Mouse (Mus musculus): ENCODE results near the gene Ppih. TPM values are rescaled to one million over a fixed set of nuclear protein-coding genes. Genes with fewer than 3 reads are reported as not detected.

Gene Ppih
- polyA plus RNA-seq, 1 experiment from 2014 or later = 170 TPM

DNA sequence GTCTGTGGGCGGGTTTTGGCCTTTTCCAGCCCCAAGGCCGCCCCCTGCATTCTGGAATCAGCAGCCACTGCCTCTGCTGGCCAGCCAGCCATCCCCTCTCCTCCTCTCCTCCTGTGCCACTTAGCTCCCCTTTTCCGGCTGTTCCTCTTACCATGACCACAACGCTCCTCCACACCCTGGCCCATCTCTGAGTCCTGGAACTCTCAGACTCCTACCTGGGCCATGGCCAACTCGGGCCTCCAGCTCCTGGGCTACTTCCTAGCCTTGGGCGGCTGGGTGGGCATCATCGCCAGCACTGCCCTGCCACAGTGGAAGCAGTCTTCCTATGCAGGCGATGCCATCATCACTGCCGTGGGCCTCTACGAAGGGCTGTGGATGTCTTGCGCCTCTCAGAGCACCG is 65.0 kb downstream of the Ppih start, which contains the start of gene Cldn19:
Cldn19 (plus strand) TSS at position 64 of the 400 bp plus-strand sequence.
- H3K27me3 ChIP-seq (ENCODE audit: control insufficient read depth, insufficient read depth, low read length) = no peaks in the 10 kb centered on the region
- 77% methylated on average over 12 of the region's 12 CpGs for WGBS
- no peak within 1 kb of the TSS for H3K4me3 ChIP-seq (ENCODE audit: low read depth, low read length)
- no peak within 1 kb of the TSS for H3K4me2 ChIP-seq (ENCODE audit: low read depth, severe bottlenecking)
- H3K36me3 ChIP-seq (ENCODE audit: control insufficient read depth, insufficient read depth, low read length) = no peaks in the 10 kb centered on the region
- H3K9ac ChIP-seq (ENCODE audit: low read length) = no peak within 1 kb of the TSS
- peaks cover 9% of the 10 kb centered on the region for H3K4me1 ChIP-seq (ENCODE audit: control insufficient read depth, insufficient read depth, low read length)
- H3K9me3 ChIP-seq (ENCODE audit: control insufficient read depth, low read length) = no peaks in the 10 kb centered on the region
- DNase-seq (ENCODE audit: low spot score) (no peak), ATAC-seq (ENCODE audit: insufficient number of reproducible peaks, low FRiP score, low TSS enrichment, low read depth) (no peak)
- H3K27ac ChIP-seq (replicated peaks; ENCODE audit: low read depth, low read length) = no peak within 1 kb of the TSS

DNA sequence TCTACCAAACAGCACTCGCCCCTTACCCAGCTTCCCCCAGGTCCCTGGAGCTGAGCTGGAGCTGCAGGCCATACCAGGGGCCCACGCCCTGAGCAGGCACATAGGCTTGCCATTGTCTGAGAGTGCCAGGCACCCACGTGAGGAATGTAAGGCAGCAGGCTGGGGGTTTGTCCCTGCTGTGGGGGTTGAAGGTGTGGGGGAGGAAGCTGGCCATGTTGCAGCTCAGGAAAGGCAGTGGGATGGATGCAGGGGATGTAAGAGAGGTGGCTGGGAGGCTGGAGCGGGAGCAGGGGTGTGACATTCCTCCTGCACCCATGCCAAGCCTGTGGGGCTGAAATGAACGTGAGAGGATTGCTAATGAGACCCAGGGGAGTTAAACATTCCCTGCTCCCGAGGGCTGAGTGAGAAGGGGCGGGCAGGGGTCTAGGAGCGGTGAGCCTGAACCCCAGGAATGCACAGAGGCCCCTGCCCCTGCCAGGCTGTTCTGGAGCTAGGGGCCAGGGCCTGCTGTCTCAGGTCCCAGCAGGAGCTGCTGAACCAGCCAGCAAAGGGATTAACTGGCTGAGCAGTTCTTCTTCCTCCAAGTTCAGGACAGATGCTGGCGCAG is 66.2 kb downstream of the Ppih start:
- Histone ChIP-seq H3K9ac (ENCODE audit: low read length) (no peak overlapping the region), H3K27ac (replicated peaks; ENCODE audit: low read depth, low read length) (no peak overlapping the region), H3K27me3 (ENCODE audit: control insufficient read depth, insufficient read depth, low read length) (no peaks in the 10 kb centered on the region), H3K4me1 (ENCODE audit: control insufficient read depth, insufficient read depth, low read length) (peaks cover 9% of the 10 kb centered on the region), H3K4me2 (ENCODE audit: low read depth, severe bottlenecking) (no peak overlapping the region), H3K4me3 (ENCODE audit: low read depth, low read length) (no peak overlapping the region), H3K9me3 (ENCODE audit: control insufficient read depth, low read length) (no peaks in the 10 kb centered on the region), H3K36me3 (ENCODE audit: control insufficient read depth, insufficient read depth, low read length) (no peaks in the 10 kb centered on the region)
- no peak for ATAC-seq (ENCODE audit: insufficient number of reproducible peaks, low FRiP score, low TSS enrichment, low read depth)
- DNase-seq (ENCODE audit: low spot score) = no peak
- WGBS = 37% methylated on average over 9 of the region's 9 CpGs

DNA sequence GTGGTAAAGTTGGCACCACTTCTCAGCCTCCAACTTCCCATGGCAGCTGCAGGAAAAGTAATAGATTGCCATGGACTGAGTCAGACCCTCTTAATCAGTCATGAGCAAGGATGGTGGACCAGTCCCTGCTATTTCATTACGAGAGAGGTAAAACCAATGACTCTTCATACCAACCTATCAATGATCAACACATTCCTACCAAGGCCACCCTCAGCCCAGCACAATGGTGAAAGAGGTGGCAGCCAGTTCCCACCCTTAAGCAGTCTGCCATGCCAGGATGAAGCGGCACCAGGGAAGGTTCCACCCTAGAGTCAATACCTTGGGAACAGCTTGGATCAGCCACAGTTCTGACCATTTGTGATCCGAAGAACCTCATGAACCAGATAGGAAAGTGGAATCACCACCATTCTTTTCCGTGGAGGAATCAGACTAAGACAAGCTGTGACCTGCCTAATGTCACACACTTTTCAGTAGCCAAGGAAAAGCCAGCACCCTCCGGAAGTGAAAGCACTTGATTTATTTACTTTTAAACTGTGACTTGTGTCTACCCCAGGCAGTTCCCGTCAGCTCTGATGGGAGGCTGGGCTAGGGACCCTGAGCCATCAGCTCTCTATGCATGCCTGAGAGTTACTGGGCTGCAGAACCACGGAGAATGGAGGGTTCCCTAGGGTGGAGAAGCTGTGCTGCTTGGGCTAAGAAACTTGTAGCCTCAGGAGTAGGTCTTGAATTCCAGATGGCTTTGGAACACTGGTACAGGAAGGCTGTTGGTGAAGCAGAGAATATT is 68.1 kb downstream of the Ppih start:
- Histone ChIP-seq H3K9ac (ENCODE audit: low read length) (no peak overlapping the region), H3K9me3 (ENCODE audit: control insufficient read depth, low read length) (no peaks in the 10 kb centered on the region), H3K36me3 (ENCODE audit: control insufficient read depth, insufficient read depth, low read length) (peaks cover 4% of the 10 kb centered on the region; the same call in 1 of the 2 replicates), H3K27me3 (ENCODE audit: control insufficient read depth, insufficient read depth, low read length) (no peaks in the 10 kb centered on the region), H3K4me1 (ENCODE audit: control insufficient read depth, insufficient read depth, low read length) (peaks cover 9% of the 10 kb centered on the region), H3K27ac (replicated peaks; ENCODE audit: low read depth, low read length) (no peak overlapping the region), H3K4me3 (ENCODE audit: low read depth, low read length) (no peak overlapping the region), H3K4me2 (ENCODE audit: low read depth, severe bottlenecking) (no peak overlapping the region)
- WGBS = 57% methylated on average over 7 of the region's 7 CpGs
- DNase-seq (ENCODE audit: low spot score) (no peak), ATAC-seq (ENCODE audit: insufficient number of reproducible peaks, low FRiP score, low TSS enrichment, low read depth) (no peak)

Other genes starting within 250 kb of the Ppih start
- 99.7 and 113 TPM in 2 replicates for gene Slc2a1, start 211.8 kb downstream of the Ppih start, polyA plus RNA-seq (2014; fragmentation: Nextera tagmentation; extraction: Ambion mirVana)
- gene Zfp691, start 146.4 kb downstream of the Ppih start, polyA plus RNA-seq (2014; fragmentation: Nextera tagmentation; extraction: Ambion mirVana) = 10.0 and 13.7 TPM in 2 replicates
- 6.9 and 8.7 TPM in 2 replicates for gene Ermap, start 130.5 kb downstream of the Ppih start, polyA plus RNA-seq (2014; fragmentation: Nextera tagmentation; extraction: Ambion mirVana)
- gene Svbp, start 125.2 kb downstream of the Ppih start, polyA plus RNA-seq (2014; fragmentation: Nextera tagmentation; extraction: Ambion mirVana) = 150 and 164 TPM in 2 replicates
- not detected in 2 replicates for gene Tmem269, start 102.3 kb downstream of the Ppih start, polyA plus RNA-seq (2014; fragmentation: Nextera tagmentation; extraction: Ambion mirVana)
- 37.0 and 44.7 TPM in 2 replicates for gene AU022252, start 87.8 kb downstream of the Ppih start, polyA plus RNA-seq (2014; fragmentation: Nextera tagmentation; extraction: Ambion mirVana)
- 21.9 and 24.1 TPM in 2 replicates for gene P3h1, start 87.6 kb downstream of the Ppih start, polyA plus RNA-seq (2014; fragmentation: Nextera tagmentation; extraction: Ambion mirVana)
- gene Cldn19, start 65.1 kb downstream of the Ppih start, polyA plus RNA-seq (2014; fragmentation: Nextera tagmentation; extraction: Ambion mirVana) = 0.05 TPM in 1 of 2 replicates, not detected in the other
- 1,145 and 1,200 TPM in 2 replicates for gene Ybx1, start 25.9 kb downstream of the Ppih start, polyA plus RNA-seq (2014; fragmentation: Nextera tagmentation; extraction: Ambion mirVana)
- gene Ccdc30, start 95.0 kb upstream of the Ppih start, polyA plus RNA-seq (2014; fragmentation: Nextera tagmentation; extraction: Ambion mirVana) = 5.5 and 7.3 TPM in 2 replicates
- gene Ppcs, start 101.9 kb upstream of the Ppih start, polyA plus RNA-seq (2014; fragmentation: Nextera tagmentation; extraction: Ambion mirVana) = 35.7 and 38.7 TPM in 2 replicates
- 0.34 and 0.36 TPM in 2 replicates for gene Zmynd12, start 102.3 kb upstream of the Ppih start, polyA plus RNA-seq (2014; fragmentation: Nextera tagmentation; extraction: Ambion mirVana)
- gene Rimkla, start 172.1 kb upstream of the Ppih start, polyA plus RNA-seq (2014; fragmentation: Nextera tagmentation; extraction: Ambion mirVana) = 0.67 and 1.2 TPM in 2 replicates
- 26.7 and 29.9 TPM in 2 replicates for gene Foxj3, start 216.5 kb upstream of the Ppih start, polyA plus RNA-seq (2014; fragmentation: Nextera tagmentation; extraction: Ambion mirVana)
- gene Frg2f1, start 219.0 kb upstream of the Ppih start, polyA plus RNA-seq (2014; fragmentation: Nextera tagmentation; extraction: Ambion mirVana) = 2.3 and 3.4 TPM in 2 replicates

All from limb, embryonic 11.5 days (tissue).